Mouse (Mus musculus): ENCODE measurements at regions not wholly inside any gene's neighbourhood (a gene's known extent, or its start where the extent isn't known, plus 50 kb on each side); places are given as distances from the start of the nearest gene placed in this dataset.

- Histone ChIP-seq H3K4me1 (ENCODE audit: control insufficient read depth, insufficient read depth, low read length) (no peaks in the 10 kb centered on the region), H3K4me3 (replicated peaks; ENCODE audit: low read length) (no peak overlapping the region), H3K9me3 (ENCODE audit: control insufficient read depth, low read length) (no peaks in the 10 kb centered on the region), H3K27me3 (ENCODE audit: control insufficient read depth, insufficient read depth, low read length) (no peaks in the 10 kb centered on the region), H3K36me3 (ENCODE audit: control insufficient read depth, insufficient read depth, low read length) (no peaks in the 10 kb centered on the region), H3K9ac (ENCODE audit: low read depth, low read length, severe bottlenecking) (no peak overlapping the region), H3K27ac (replicated peaks; ENCODE audit: low read depth, low read length) (no peak overlapping the region), H3K4me2 (replicated peaks; ENCODE audit: low read depth, low read length, severe bottlenecking) (no peak overlapping the region)
- no peak for TF ChIP-seq POLR2A (IDR thresholded peaks at IDR 0.05; ENCODE audit: borderline replicate concordance, extremely low read depth, insufficient read depth, insufficient read length)
- DNase-seq (ENCODE audit: low spot score), result no peak
- 91% methylated on average over 5 of the region's 5 CpGs for WGBS
- ATAC-seq (ENCODE audit: low FRiP score, low read depth), result no peak
Measured at GRCm38 (mm10) chr16:9085977-9086376, 256.1 kb downstream of the 1810013L24Rik start.

GRCm38 (mm10) chr16:9091790-9092189 lies 261.9 kb downstream of the 1810013L24Rik start:
- ATAC-seq (ENCODE audit: low FRiP score, low read depth) (no peak), DNase-seq (ENCODE audit: low spot score) (no peak)
- Histone ChIP-seq H3K27ac (replicated peaks; ENCODE audit: low read depth, low read length) (peak overlapping the region; percentile 69), H3K4me1 (ENCODE audit: control insufficient read depth, insufficient read depth, low read length) (peaks cover 22% of the 10 kb centered on the region), H3K4me3 (replicated peaks; ENCODE audit: low read length) (no peak overlapping the region), H3K9ac (ENCODE audit: low read depth, low read length, severe bottlenecking) (no peak overlapping the region), H3K27me3 (ENCODE audit: control insufficient read depth, insufficient read depth, low read length) (no peaks in the 10 kb centered on the region), H3K9me3 (ENCODE audit: control insufficient read depth, low read length) (no peaks in the 10 kb centered on the region), H3K4me2 (replicated peaks; ENCODE audit: low read depth, low read length, severe bottlenecking) (no peak overlapping the region), H3K36me3 (ENCODE audit: control insufficient read depth, insufficient read depth, low read length) (no peaks in the 10 kb centered on the region)
- WGBS, result 75% methylated on average over 6 of the region's 6 CpGs
- TF ChIP-seq POLR2A (IDR thresholded peaks at IDR 0.05; ENCODE audit: borderline replicate concordance, extremely low read depth, insufficient read depth, insufficient read length), result no peak

DNA sequence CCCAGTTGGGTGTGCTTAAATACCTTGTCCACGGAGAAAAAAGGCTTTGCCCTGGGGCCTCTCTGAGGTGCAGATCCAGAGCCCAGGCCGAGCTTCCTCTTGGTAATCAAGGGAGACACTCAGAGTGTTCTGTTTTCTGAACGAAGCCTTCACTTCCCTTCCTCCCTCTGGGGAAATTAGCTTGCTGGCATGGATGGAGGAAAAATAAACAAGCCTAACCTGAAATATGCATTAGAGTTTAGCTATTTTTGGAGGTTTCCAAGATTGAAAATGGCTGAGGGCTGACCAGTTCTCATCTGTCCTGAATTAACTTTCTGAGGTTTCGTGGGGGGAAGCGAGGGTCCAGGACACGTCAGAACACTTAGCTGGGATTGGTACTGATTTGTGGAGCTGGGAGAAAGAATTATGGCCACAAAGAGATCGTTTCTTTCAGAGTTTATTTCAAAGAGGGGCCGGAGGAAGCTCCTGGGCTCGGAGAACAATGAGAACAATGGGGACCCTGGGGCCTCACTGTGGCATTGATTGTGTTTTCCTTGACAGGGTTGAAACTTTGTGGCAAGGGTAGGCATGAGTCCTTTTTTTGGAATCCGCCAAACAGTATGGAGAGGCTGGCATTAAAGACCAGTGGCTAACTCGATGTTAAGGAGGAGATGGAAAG lies 262.4 kb downstream of the 1810013L24Rik start:
- Histone ChIP-seq H3K4me2 (replicated peaks; ENCODE audit: low read depth, low read length, severe bottlenecking) (no peak overlapping the region), H3K27ac (replicated peaks; ENCODE audit: low read depth, low read length) (peak overlapping the region; percentile 69), H3K9ac (ENCODE audit: low read depth, low read length, severe bottlenecking) (no peak overlapping the region), H3K9me3 (ENCODE audit: control insufficient read depth, low read length) (no peaks in the 10 kb centered on the region), H3K27me3 (ENCODE audit: control insufficient read depth, insufficient read depth, low read length) (no peaks in the 10 kb centered on the region), H3K4me3 (replicated peaks; ENCODE audit: low read length) (no peak overlapping the region), H3K36me3 (ENCODE audit: control insufficient read depth, insufficient read depth, low read length) (no peaks in the 10 kb centered on the region), H3K4me1 (ENCODE audit: control insufficient read depth, insufficient read depth, low read length) (peaks cover 22% of the 10 kb centered on the region)
- DNase-seq (ENCODE audit: low spot score), result peak; percentile 70
- WGBS, result 29% methylated on average over 11 of the region's 11 CpGs
- TF ChIP-seq POLR2A (IDR thresholded peaks at IDR 0.05; ENCODE audit: borderline replicate concordance, extremely low read depth, insufficient read depth, insufficient read length), result no peak
- peak; percentile 62 for ATAC-seq (ENCODE audit: low FRiP score, low read depth)

GRCm38 (mm10) chr16:9093593-9093992 lies 263.7 kb downstream of the 1810013L24Rik start:
- Histone ChIP-seq H3K9me3 (ENCODE audit: control insufficient read depth, low read length) (no peaks in the 10 kb centered on the region; the same call in 1 of the 2 replicates), H3K4me1 (ENCODE audit: control insufficient read depth, insufficient read depth, low read length) (peaks cover 22% of the 10 kb centered on the region), H3K27ac (replicated peaks; ENCODE audit: low read depth, low read length) (0 out of 2 replicates have a peak overlapping the region, but pooled peaks have one; percentile 48), H3K4me2 (replicated peaks; ENCODE audit: low read depth, low read length, severe bottlenecking) (no peak overlapping the region), H3K27me3 (ENCODE audit: control insufficient read depth, insufficient read depth, low read length) (no peaks in the 10 kb centered on the region), H3K9ac (ENCODE audit: low read depth, low read length, severe bottlenecking) (no peak overlapping the region), H3K4me3 (replicated peaks; ENCODE audit: low read length) (no peak overlapping the region), H3K36me3 (ENCODE audit: control insufficient read depth, insufficient read depth, low read length) (no peaks in the 10 kb centered on the region)
- peak; percentile 75 for DNase-seq (ENCODE audit: low spot score)
- no peak for TF ChIP-seq POLR2A (IDR thresholded peaks at IDR 0.05; ENCODE audit: borderline replicate concordance, extremely low read depth, insufficient read depth, insufficient read length)
- peak; percentile 75 for ATAC-seq (ENCODE audit: low FRiP score, low read depth)
- WGBS, result 8% methylated on average over 2 of the region's 2 CpGs

DNA sequence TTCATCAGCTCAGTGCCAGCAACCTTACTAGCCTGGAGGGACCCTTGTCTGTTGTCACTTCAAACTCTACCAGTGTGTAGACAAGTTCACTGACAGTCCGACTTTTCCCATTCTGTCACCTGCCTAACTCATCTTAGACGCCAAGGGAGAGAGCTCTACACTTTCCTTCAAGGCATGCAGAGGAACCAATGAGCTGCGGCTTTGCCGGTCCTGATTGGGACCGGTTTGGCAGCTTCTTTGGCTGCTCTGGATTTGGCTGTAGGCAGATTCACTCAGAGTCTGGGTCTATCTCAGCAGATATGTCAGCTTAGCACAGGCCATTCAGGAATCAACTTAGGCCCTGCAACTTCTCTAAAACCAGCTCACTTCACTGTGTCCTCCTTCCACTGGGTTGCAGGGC lies 264.3 kb downstream of the 1810013L24Rik start:
- H3K9ac ChIP-seq (ENCODE audit: low read depth, low read length, severe bottlenecking), result no peak overlapping the region
- H3K4me3 ChIP-seq (replicated peaks; ENCODE audit: low read length), result no peak overlapping the region
- 0 out of 2 replicates have a peak overlapping the region, but pooled peaks have one; percentile 4 for H3K27ac ChIP-seq (replicated peaks; ENCODE audit: low read depth, low read length)
- ATAC-seq (ENCODE audit: low FRiP score, low read depth) (no peak), DNase-seq (ENCODE audit: low spot score) (peak; percentile 44)
- H3K36me3 ChIP-seq (ENCODE audit: control insufficient read depth, insufficient read depth, low read length), result no peaks in the 10 kb centered on the region
- no peaks in the 10 kb centered on the region; the same call in 1 of the 2 replicates for H3K9me3 ChIP-seq (ENCODE audit: control insufficient read depth, low read length)
- WGBS, result 58% methylated on average over 5 of the region's 5 CpGs
- no peak overlapping the region for H3K4me2 ChIP-seq (replicated peaks; ENCODE audit: low read depth, low read length, severe bottlenecking)
- TF ChIP-seq POLR2A (IDR thresholded peaks at IDR 0.05; ENCODE audit: borderline replicate concordance, extremely low read depth, insufficient read depth, insufficient read length), result no peak
- H3K27me3 ChIP-seq (ENCODE audit: control insufficient read depth, insufficient read depth, low read length), result no peaks in the 10 kb centered on the region
- H3K4me1 ChIP-seq (ENCODE audit: control insufficient read depth, insufficient read depth, low read length), result peaks cover 22% of the 10 kb centered on the region

Measured in limb, embryonic 14.5 days (tissue).